Mouse (Mus musculus) embryonic fibroblast, embryonic 13.5 days (primary cell): ENCODE data around the gene Aplp1.

Experiments used
- CTCF ChIP-seq: IDR thresholded peaks from 2 replicates; pipeline ENCODE4 v1.5.1; 2011; ENCODE audit warnings: mild to moderate bottlenecking, control low read depth, low read length, moderate library complexity, borderline replicate concordance; ENCODE audit not compliant: insufficient read depth
- POLR2A ChIP-seq: IDR thresholded peaks from 2 replicates; pipeline ENCODE4 v1.6.1; 2011; ENCODE audit warnings: low read depth, mild to moderate bottlenecking, control low read depth, low read length, moderate library complexity

DNA sequence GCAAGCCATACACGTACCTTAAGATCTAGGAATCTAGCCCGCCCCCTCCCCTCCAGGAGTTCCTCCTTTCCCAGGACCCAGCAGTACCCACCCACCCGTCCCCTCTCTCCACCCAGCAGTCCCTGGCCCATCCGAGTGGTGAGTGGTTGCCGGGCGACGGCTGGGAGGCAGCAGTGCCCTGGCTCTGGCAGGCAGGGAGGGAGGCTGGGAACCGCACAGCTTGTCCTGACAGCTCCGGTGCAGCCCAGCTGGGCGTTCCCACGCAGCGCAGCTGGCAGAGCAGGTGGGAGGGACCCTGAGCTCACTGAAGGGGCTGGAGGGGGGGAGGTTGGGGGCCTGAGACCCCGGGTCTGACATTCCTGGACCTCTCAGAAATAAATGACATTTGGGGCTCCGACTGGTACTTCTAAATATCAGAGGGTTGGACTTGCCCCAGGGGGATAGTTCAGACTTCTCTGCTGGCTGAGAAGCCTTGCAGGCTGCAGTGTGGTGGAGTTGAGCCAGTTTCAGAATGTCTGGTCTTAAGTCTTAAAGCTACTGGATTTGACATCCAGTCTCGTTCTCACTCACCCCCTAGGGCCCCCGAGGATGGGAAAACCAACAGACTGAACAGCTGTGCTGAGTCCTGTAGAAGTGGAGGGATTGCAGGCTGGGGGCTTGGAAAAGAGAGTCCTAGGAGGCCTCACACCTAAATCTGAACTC, 12.4 kb upstream of the Aplp1 start, which contains the start of the genes Kirrel2 and Nphs1:
- TF ChIP-seq CTCF (no peak), POLR2A (no peak)
